25 mouse cellular contexts compared by ENCODE assay signal in the genomic region with DNA sequence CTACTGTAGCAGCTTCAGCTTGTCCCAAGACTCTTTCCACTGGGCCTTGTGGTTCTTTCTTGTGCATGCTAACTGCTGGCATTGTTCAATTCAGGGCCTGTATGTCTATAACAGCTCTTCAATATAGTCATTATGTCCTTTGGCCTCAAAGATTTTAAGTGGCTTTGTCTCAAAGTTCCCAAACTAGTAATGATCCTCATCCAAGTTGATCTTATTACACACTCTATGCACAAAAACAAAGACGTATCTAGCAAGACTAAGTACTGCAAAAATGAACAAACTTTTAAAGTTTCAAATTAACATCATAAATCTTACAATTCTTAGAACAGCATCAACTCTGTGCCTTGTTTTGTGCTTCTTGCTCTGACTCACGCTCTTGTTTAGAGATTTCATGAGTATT.
"Had no signal": no experiment of that assay in that cellular context is flagged by ENCODE, and none has a peak within 500 bp of the region (broad histone marks: within the 10 kb centered on the region; RNA-seq: fewer than 3 reads in every experiment).

No protein-coding gene starts in this region.

- H3K9me3 ChIP-seq: heart, embryonic 13.5 days; heart, embryonic 15.5 days; hindbrain, embryonic 13.5 days; hindbrain, embryonic 15.5 days; kidney, embryonic 15.5 days; limb, embryonic 13.5 days; limb, embryonic 15.5 days; liver, embryonic 12.5 days had no signal

- H3K27me3 ChIP-seq: heart, embryonic 13.5 days; heart, embryonic 15.5 days; hindbrain, embryonic 13.5 days; hindbrain, embryonic 15.5 days; kidney, embryonic 15.5 days; limb, embryonic 13.5 days; limb, embryonic 15.5 days; liver, embryonic 12.5 days had no signal

- H3K27ac ChIP-seq: heart, adult 2 months; heart, embryonic 13.5 days; heart, embryonic 15.5 days; hindbrain, embryonic 13.5 days; hindbrain, embryonic 15.5 days; hindbrain, postnatal 0 days; kidney, embryonic 15.5 days; kidney, postnatal 0 days; limb, embryonic 13.5 days; limb, embryonic 15.5 days; liver, embryonic 12.5 days had no signal

- H3K4me1 ChIP-seq: heart, embryonic 13.5 days; heart, embryonic 15.5 days; hindbrain, embryonic 13.5 days; hindbrain, embryonic 15.5 days; kidney, embryonic 15.5 days; limb, embryonic 13.5 days; limb, embryonic 15.5 days had no signal

- H3K36me3 ChIP-seq: heart, embryonic 13.5 days; heart, embryonic 15.5 days; hindbrain, embryonic 13.5 days; hindbrain, embryonic 15.5 days; kidney, embryonic 15.5 days; limb, embryonic 13.5 days; limb, embryonic 15.5 days; liver, embryonic 12.5 days had no signal

- H3K4me3 ChIP-seq: heart, adult 2 months; heart, embryonic 13.5 days; heart, embryonic 15.5 days; hindbrain, embryonic 13.5 days; hindbrain, embryonic 15.5 days; kidney, embryonic 15.5 days; limb, embryonic 13.5 days; limb, embryonic 15.5 days; liver, embryonic 12.5 days had no signal

- ATAC-seq: hindbrain, postnatal 0 days; intestine, embryonic 16.5 days; liver, embryonic 12.5 days had no signal

- DNase-seq: gastrocnemius, postnatal 10 days; gastrocnemius, postnatal 25 days; heart, adult 11 months; heart, adult 2 months; heart, postnatal 14 days; heart, postnatal 36 days; kidney, adult 11 months; kidney, adult 2 months; kidney, adult 9 months; kidney, postnatal 14 days; kidney, postnatal 36 days; layer of hippocampus, adult 9-11 months; layer of hippocampus, postnatal 36 days; left cerebral cortex, postnatal 4 days had no signal
